Mouse (Mus musculus): ENCODE data around the gene Actl11.

Gene Actl11

GRCm38 (mm10) chr9:107962916-107963315, 34.6 kb downstream of the Actl11 start:
- no peak for DNase-seq

- peak; percentile 92 to 93 for DNase-seq
These were observed 35.4 kb downstream of the Actl11 start for GRCm38 (mm10) chr9:107963700-107964099.

GRCm38 (mm10) chr9:107964681-107965080, 36.4 kb downstream of the Actl11 start:
- no peak for DNase-seq

- DNase-seq, result no peak
These were observed 38.4 kb downstream of the Actl11 start for GRCm38 (mm10) chr9:107966676-107967075.

GRCm38 (mm10) chr9:107967437-107967836, 39.2 kb downstream of the Actl11 start:
- no peak for DNase-seq

- no peak for DNase-seq
These were observed 40.3 kb downstream of the Actl11 start for GRCm38 (mm10) chr9:107968531-107968930.

GRCm38 (mm10) chr9:107970311-107970710, 42.0 kb downstream of the Actl11 start:
- no peak for DNase-seq

GRCm38 (mm10) chr9:107971690-107972541, 43.6 kb downstream of the Actl11 start:
- no peak for DNase-seq

GRCm38 (mm10) chr9:107974491-107975171, 46.4 kb downstream of the Actl11 start:
- no peak for DNase-seq

GRCm38 (mm10) chr9:107975399-107976386, 47.4 kb downstream of the Actl11 start, which contains the start of gene Uba7:
TSS of gene Uba7 (plus strand) at chr9:107975505.
- DNase-seq, result no peak

GRCm38 (mm10) chr9:107978815-107979214, 50.5 kb downstream of the Actl11 start:
- no peak for DNase-seq
